Mouse (Mus musculus): ENCODE data around the gene Gm20852.
"Not testable (repeated sequence)": the region's sequence is repeated elsewhere in the genome, so short reads cannot be mapped to it uniquely, and the experiment has no call there.

The Gm20852 gene

DNA sequence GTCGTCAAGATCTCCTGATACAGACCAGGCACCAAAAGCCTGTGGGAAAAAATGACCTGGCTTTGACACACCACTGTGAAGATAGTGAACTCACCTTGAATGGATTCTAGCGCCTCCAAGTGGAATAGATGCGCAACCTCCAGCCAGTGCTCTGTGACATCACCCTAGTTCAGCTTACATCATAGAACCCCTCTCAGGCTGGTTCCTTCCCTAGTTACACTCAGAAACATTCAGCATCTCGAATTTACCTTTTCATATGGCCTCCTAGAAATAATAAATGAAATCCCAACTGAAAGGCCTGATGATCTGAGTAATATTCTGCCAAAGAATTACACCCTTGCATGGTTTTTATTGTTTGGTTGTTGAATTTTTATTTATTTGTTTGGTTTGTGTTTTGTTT lies at the start of gene Gm20852:
Gm20852 (minus strand) TSS at position 101 of the 400 bp plus-strand sequence.
- DNase-seq: not testable (repeated sequence)
